Mouse (Mus musculus): ENCODE measurements around the gene Nipa1.

The Nipa1 gene

GRCm38 (mm10) chr7:56010318-56011017 lies 9.3 kb downstream of the Nipa1 start:
- no peak for DNase-seq (ENCODE audit: low read depth, low spot score)

- peak; percentile 56 for DNase-seq (ENCODE audit: low read depth, low spot score)
Measured at GRCm38 (mm10) chr7:55998997-55999396, 20.8 kb downstream of the Nipa1 start.

GRCm38 (mm10) chr7:55995013-55995412 lies 24.7 kb downstream of the Nipa1 start:
- no peak for DNase-seq (ENCODE audit: low read depth, low spot score)

- no peak for DNase-seq (ENCODE audit: low read depth, low spot score)
Measured at GRCm38 (mm10) chr7:55991858-55992257, 27.9 kb downstream of the Nipa1 start.

- DNase-seq (ENCODE audit: low read depth, low spot score): no peak
Measured at GRCm38 (mm10) chr7:55991129-55991528, 28.6 kb downstream of the Nipa1 start.

- DNase-seq (ENCODE audit: low read depth, low spot score): peak; percentile 68
Measured at GRCm38 (mm10) chr7:55986526-55987214, 33.1 kb downstream of the Nipa1 start.

- DNase-seq (ENCODE audit: low read depth, low spot score): peak; percentile 12
Measured at GRCm38 (mm10) chr7:55984754-55985153, 35.0 kb downstream of the Nipa1 start.

GRCm38 (mm10) chr7:55983107-55983506 lies 36.6 kb downstream of the Nipa1 start:
- no peak for DNase-seq (ENCODE audit: low read depth, low spot score)

GRCm38 (mm10) chr7:55982010-55982700 lies 37.6 kb downstream of the Nipa1 start:
- DNase-seq (ENCODE audit: low read depth, low spot score): no peak

GRCm38 (mm10) chr7:55981511-55981910 lies 38.2 kb downstream of the Nipa1 start:
- no peak for DNase-seq (ENCODE audit: low read depth, low spot score)

GRCm38 (mm10) chr7:55974429-55974828 lies 45.3 kb downstream of the Nipa1 start:
- DNase-seq (ENCODE audit: low read depth, low spot score): no peak

- DNase-seq (ENCODE audit: low read depth, low spot score): no peak
Measured at GRCm38 (mm10) chr7:55969415-55969814, 50.3 kb downstream of the Nipa1 start.

GRCm38 (mm10) chr7:55968258-55968901 lies 51.4 kb downstream of the Nipa1 start:
- no peak for DNase-seq (ENCODE audit: low read depth, low spot score)

- DNase-seq (ENCODE audit: low read depth, low spot score): no peak
Measured at GRCm38 (mm10) chr7:55966866-55967460, 52.8 kb downstream of the Nipa1 start.

GRCm38 (mm10) chr7:55962004-55962908 lies 57.5 kb downstream of the Nipa1 start, which contains the start of gene Nipa2:
TSS of gene Nipa2 (minus strand) at chr7:55962476.
- DNase-seq (ENCODE audit: low read depth, low spot score): peak; percentile 83

GRCm38 (mm10) chr7:55960506-55960905 lies 59.2 kb downstream of the Nipa1 start:
- no peak for DNase-seq (ENCODE audit: low read depth, low spot score)

GRCm38 (mm10) chr7:55959801-55960200 lies 60.0 kb downstream of the Nipa1 start:
- no peak for DNase-seq (ENCODE audit: low read depth, low spot score)

- no peak for DNase-seq (ENCODE audit: low read depth, low spot score)
Measured at GRCm38 (mm10) chr7:55957916-55958315, 61.8 kb downstream of the Nipa1 start.

- no peak for DNase-seq (ENCODE audit: low read depth, low spot score)
Measured at GRCm38 (mm10) chr7:55957178-55957577, 62.6 kb downstream of the Nipa1 start.

GRCm38 (mm10) chr7:55956054-55956453 lies 63.7 kb downstream of the Nipa1 start:
- no peak for DNase-seq (ENCODE audit: low read depth, low spot score)

- peak; percentile 67 for DNase-seq (ENCODE audit: low read depth, low spot score)
Measured at GRCm38 (mm10) chr7:55938341-55938740, 81.4 kb downstream of the Nipa1 start.
